Mouse (Mus musculus) embryo, embryonic 9.5 days (tissue): ENCODE results near the gene Lrrc28.
"Not testable (repeated sequence)": the region's sequence is repeated elsewhere in the genome, so short reads cannot be mapped to it uniquely, and the experiment has no call there.

Source experiments
- DNase-seq: peaks from one replicate; pipeline ENCODE4 v3.0.0-alpha.2; 2017; ENCODE audit errors: extremely low spot score

The Lrrc28 gene

GRCm38 (mm10) chr7:67530981-67531380 lies 114.1 kb downstream of the Lrrc28 start:
- no peak for DNase-seq

- DNase-seq = no peak
These were observed 115.7 kb downstream of the Lrrc28 start for GRCm38 (mm10) chr7:67529381-67529780.

- no peak for DNase-seq
These were observed 116.2 kb downstream of the Lrrc28 start for GRCm38 (mm10) chr7:67528821-67529221.

- DNase-seq = no peak
These were observed 116.8 kb downstream of the Lrrc28 start for GRCm38 (mm10) chr7:67528063-67528811.

- no peak for DNase-seq
These were observed 119.0 kb downstream of the Lrrc28 start for GRCm38 (mm10) chr7:67525886-67526580.

- DNase-seq = not testable (repeated sequence)
These were observed 121.0 kb downstream of the Lrrc28 start for GRCm38 (mm10) chr7:67524069-67524468.

- no peak for DNase-seq
These were observed 121.7 kb downstream of the Lrrc28 start for GRCm38 (mm10) chr7:67523400-67523799.

- not testable (repeated sequence) for DNase-seq
These were observed 123.3 kb downstream of the Lrrc28 start for GRCm38 (mm10) chr7:67521731-67522130.

GRCm38 (mm10) chr7:67520959-67521358 lies 124.1 kb downstream of the Lrrc28 start:
- DNase-seq = no peak

GRCm38 (mm10) chr7:67520001-67520400 lies 125.1 kb downstream of the Lrrc28 start:
- no peak for DNase-seq

GRCm38 (mm10) chr7:67515621-67516020 lies 129.4 kb downstream of the Lrrc28 start:
- no peak for DNase-seq

GRCm38 (mm10) chr7:67514893-67515292 lies 130.2 kb downstream of the Lrrc28 start:
- no peak for DNase-seq

- no peak for DNase-seq
These were observed 130.7 kb downstream of the Lrrc28 start for GRCm38 (mm10) chr7:67514380-67514779.

- DNase-seq = no peak
These were observed 131.4 kb downstream of the Lrrc28 start for GRCm38 (mm10) chr7:67513656-67514055.

- DNase-seq = no peak
These were observed 133.5 kb downstream of the Lrrc28 start for GRCm38 (mm10) chr7:67511606-67512005.

- DNase-seq = no peak
These were observed 141.6 kb downstream of the Lrrc28 start for GRCm38 (mm10) chr7:67503281-67504010.

GRCm38 (mm10) chr7:67502631-67503030 lies 142.4 kb downstream of the Lrrc28 start:
- DNase-seq = no peak

- no peak for DNase-seq
These were observed 144.2 kb downstream of the Lrrc28 start for GRCm38 (mm10) chr7:67500878-67501277.

GRCm38 (mm10) chr7:67500076-67500828 lies 144.8 kb downstream of the Lrrc28 start:
- DNase-seq = no peak

GRCm38 (mm10) chr7:67499516-67499915 lies 145.6 kb downstream of the Lrrc28 start:
- no peak for DNase-seq

GRCm38 (mm10) chr7:67493795-67494687 lies 151.0 kb downstream of the Lrrc28 start:
- no peak for DNase-seq
